Mouse (Mus musculus): ENCODE results near the gene Kirrel. TPM values are rescaled to one million over a fixed set of nuclear protein-coding genes. Genes with fewer than 3 reads are reported as not detected.

The Kirrel gene
- total and polyA plus RNA-seq, 3 experiments = not detected

DNA sequence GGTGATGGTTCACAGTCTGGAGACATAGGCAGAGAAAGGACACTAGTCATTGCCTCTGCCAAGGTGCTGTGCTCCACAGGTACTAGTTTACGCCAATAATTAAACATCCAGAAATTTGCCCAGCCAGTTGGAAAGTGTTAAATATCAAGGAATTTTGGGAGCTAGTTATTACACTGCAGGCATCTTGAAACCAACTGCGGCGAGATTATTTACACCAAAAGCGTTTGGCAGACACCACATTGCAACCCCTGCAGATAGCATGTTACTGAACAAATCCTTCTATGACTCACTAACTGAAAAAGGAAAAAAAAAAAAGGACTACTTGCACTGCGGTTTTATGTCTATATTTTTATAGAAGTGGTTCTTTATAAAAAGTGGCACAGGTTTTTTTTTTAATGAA is 47.8 kb upstream of the Kirrel start:
- dilution Hi-C loops (cut with MboI; ENCODE audit: extremely low pct_ligation_motif_present, extremely low pct_unique_long_range_greater_than_20kb, low sequenced_read_pairs) = no loop called here
- Histone ChIP-seq H3K36me3 (replicated peaks in 1 of 2; ENCODE audit: control insufficient read depth in 1 of 2, insufficient read depth in 1 of 2, low read length in 1 of 2) (no peaks in the 10 kb centered on the region), H3K27me3 (replicated peaks) (no peaks in the 10 kb centered on the region), H3K79me2 (replicated peaks; ENCODE audit: control insufficient read depth, extremely low read depth, insufficient read depth, poor library complexity, severe bottlenecking) (no peaks in the 10 kb centered on the region), H3K4me1 (ENCODE audit: control insufficient read depth in 1 of 2, insufficient read depth in 2 of 2) (peaks cover 0 to 9% of the 10 kb centered on the region in 2 experiments; a peak in 2 of 4 replicates), H3K27ac (ENCODE audit: insufficient read depth, low read depth) (no peak overlapping the region), H3K9ac (ENCODE audit: insufficient read depth, low read depth) (no peak overlapping the region), H3K4me3 (replicated peaks in 1 of 3; ENCODE audit: low read depth in 2 of 3, low read length in 2 of 3, poor library complexity in 1 of 3) (no peak overlapping the region), H3K9me3 (replicated peaks; ENCODE audit: low read length) (no peaks in the 10 kb centered on the region), H3K4me2 (ENCODE audit: insufficient read depth, low read depth, poor library complexity, severe bottlenecking) (no peak overlapping the region)
- in situ Hi-C loops (cut with MboI; ENCODE audit: low pct_ligation_motif_present, low pct_unique_long_range_greater_than_20kb, low sequenced_read_pairs) = no loop called here
- no peak for DNase-seq (ENCODE audit: extremely low read depth)
- TF ChIP-seq MYC (IDR thresholded peaks at IDR 0.05; ENCODE audit: low read depth, low read length) = no peak
- TF ChIP-seq CHD1 (IDR thresholded peaks at IDR 0.05; ENCODE audit: low read depth, low read length) = no peak
- TF ChIP-seq POLR2A (IDR thresholded peaks at IDR 0.05; ENCODE audit: low read depth, low read length) = no peak

DNA sequence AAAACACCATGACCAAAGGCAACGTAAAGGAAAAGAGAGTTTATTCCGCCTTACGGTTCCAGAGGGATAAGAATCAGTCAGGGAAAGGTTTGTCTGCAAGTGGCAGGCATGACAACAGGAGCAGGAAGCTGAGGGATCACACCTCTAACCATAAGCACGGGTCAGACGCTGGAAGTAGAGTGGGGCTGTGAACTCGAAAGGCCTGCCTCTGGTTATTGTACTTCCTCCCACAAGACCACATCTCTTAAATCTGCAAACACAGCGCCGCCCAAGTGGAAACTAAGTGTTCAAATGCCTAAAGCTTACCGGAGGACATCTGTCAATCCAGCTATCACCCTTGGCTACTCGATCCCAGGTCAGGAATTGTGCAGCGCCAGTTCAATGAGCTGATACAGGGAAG is 40.6 kb upstream of the Kirrel start:
- Histone ChIP-seq H3K9me3 (replicated peaks; ENCODE audit: low read length) (no peaks in the 10 kb centered on the region), H3K9ac (ENCODE audit: insufficient read depth, low read depth) (no peak overlapping the region), H3K4me3 (replicated peaks in 1 of 3; ENCODE audit: low read depth in 2 of 3, low read length in 2 of 3, poor library complexity in 1 of 3) (no peak overlapping the region), H3K27ac (ENCODE audit: insufficient read depth, low read depth) (no peak overlapping the region), H3K4me1 (ENCODE audit: control insufficient read depth in 1 of 2, insufficient read depth in 2 of 2) (peaks cover 9 to 19% of the 10 kb centered on the region in 2 experiments), H3K79me2 (replicated peaks; ENCODE audit: control insufficient read depth, extremely low read depth, insufficient read depth, poor library complexity, severe bottlenecking) (no peaks in the 10 kb centered on the region), H3K36me3 (replicated peaks in 1 of 2; ENCODE audit: control insufficient read depth in 1 of 2, insufficient read depth in 1 of 2, low read length in 1 of 2) (no peaks in the 10 kb centered on the region), H3K4me2 (ENCODE audit: insufficient read depth, low read depth, poor library complexity, severe bottlenecking) (no peak overlapping the region), H3K27me3 (replicated peaks) (peaks cover 4% of the 10 kb centered on the region)
- DNase-seq (ENCODE audit: extremely low read depth) = no peak
- dilution Hi-C loops (cut with MboI; ENCODE audit: extremely low pct_ligation_motif_present, extremely low pct_unique_long_range_greater_than_20kb, low sequenced_read_pairs) = no loop called here
- TF ChIP-seq TCF12 (IDR thresholded peaks at IDR 0.05; ENCODE audit: low read depth, low read length) (no peak), RAD21 (IDR thresholded peaks at IDR 0.05; ENCODE audit: low read depth, low read length) (no peak), CTCF (conservative IDR thresholded peaks at IDR 0.05 in 1 of 2, IDR thresholded peaks at IDR 0.05 in 1 of 2; ENCODE audit: low read depth in 2 of 2, low read length in 2 of 2) (no peak), BHLHE40 (IDR thresholded peaks at IDR 0.05; ENCODE audit: low read depth, low read length) (peak; percentile 40; the same call in 1 of the 2 replicates), TBP (conservative IDR thresholded peaks at IDR 0.05; ENCODE audit: low read depth, low read length) (no peak)
- in situ Hi-C loops (cut with MboI; ENCODE audit: low pct_ligation_motif_present, low pct_unique_long_range_greater_than_20kb, low sequenced_read_pairs) = no loop called here

DNA sequence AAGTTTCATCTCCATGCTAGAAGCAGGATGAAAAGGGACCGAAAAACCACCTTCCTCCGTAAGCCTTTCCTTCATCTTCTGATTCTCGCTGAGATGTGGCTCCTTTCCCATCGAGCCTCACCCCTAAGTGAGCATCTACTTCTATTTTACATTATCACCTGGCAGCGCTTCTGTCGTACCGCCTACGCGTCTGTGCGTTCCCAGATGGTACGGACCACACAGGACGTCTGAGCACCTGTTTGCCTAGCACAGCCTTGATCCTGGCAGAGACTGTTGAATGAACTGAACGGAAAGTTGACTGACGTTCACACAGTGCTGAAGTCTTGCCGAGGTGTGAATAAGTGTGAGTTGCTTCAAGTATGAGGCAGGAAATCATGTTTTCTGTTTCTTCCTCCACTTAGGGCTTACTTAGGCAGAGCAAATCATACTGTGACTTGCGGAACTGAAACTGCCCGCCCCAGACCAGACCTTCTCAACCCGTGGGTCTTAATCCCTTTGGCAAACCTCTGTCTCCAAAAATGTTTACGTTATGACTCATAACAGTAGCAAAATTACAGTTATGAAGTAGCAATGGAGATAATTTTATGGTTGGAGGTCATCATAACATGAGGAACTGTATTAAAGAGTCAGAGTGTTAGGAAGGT is 39.8 kb upstream of the Kirrel start:
- Histone ChIP-seq H3K4me2 (ENCODE audit: insufficient read depth, low read depth, poor library complexity, severe bottlenecking) (peak overlapping the region; percentile 86), H3K9me3 (replicated peaks; ENCODE audit: low read length) (no peaks in the 10 kb centered on the region), H3K79me2 (replicated peaks; ENCODE audit: control insufficient read depth, extremely low read depth, insufficient read depth, poor library complexity, severe bottlenecking) (no peaks in the 10 kb centered on the region), H3K9ac (ENCODE audit: insufficient read depth, low read depth) (no peak overlapping the region), H3K27me3 (replicated peaks) (peaks cover 4% of the 10 kb centered on the region), H3K36me3 (replicated peaks in 1 of 2; ENCODE audit: control insufficient read depth in 1 of 2, insufficient read depth in 1 of 2, low read length in 1 of 2) (no peaks in the 10 kb centered on the region), H3K4me3 (replicated peaks in 1 of 3; ENCODE audit: low read depth in 2 of 3, low read length in 2 of 3, poor library complexity in 1 of 3) (peak overlapping the region in 1 of 3 experiments; percentile 43), H3K4me1 (ENCODE audit: control insufficient read depth in 1 of 2, insufficient read depth in 2 of 2) (peaks cover 9 to 18% of the 10 kb centered on the region in 2 experiments), H3K27ac (ENCODE audit: insufficient read depth, low read depth) (peak overlapping the region; percentile 40; the same call in 1 of the 2 replicates)
- DNase-seq (ENCODE audit: extremely low read depth) = peak; percentile 80
- dilution Hi-C loops (cut with MboI; ENCODE audit: extremely low pct_ligation_motif_present, extremely low pct_unique_long_range_greater_than_20kb, low sequenced_read_pairs) (no loop called here), in situ Hi-C loops (cut with MboI; ENCODE audit: low pct_ligation_motif_present, low pct_unique_long_range_greater_than_20kb, low sequenced_read_pairs) (no loop called here)
- TF ChIP-seq KAT2A (IDR thresholded peaks at IDR 0.05; ENCODE audit: insufficient replicate concordance, low read length) (no peak), ZMIZ1 (IDR thresholded peaks at IDR 0.05; ENCODE audit: low read depth, low read length) (no peak), ELF1 (IDR thresholded peaks at IDR 0.05; ENCODE audit: low read depth, low read length) (0 out of 2 replicates have a peak, but pooled peaks have one; percentile 24), JUND (conservative IDR thresholded peaks at IDR 0.05; ENCODE audit: low read depth, low read length) (peak; percentile 96), CHD1 (IDR thresholded peaks at IDR 0.05; ENCODE audit: low read depth, low read length) (no peak), IRF4 (IDR thresholded peaks at IDR 0.05; ENCODE audit: low read depth, low read length) (peak; percentile 99), EP300 (IDR thresholded peaks at IDR 0.05; ENCODE audit: low read length) (peak; percentile 97), USF2 (conservative IDR thresholded peaks at IDR 0.05; ENCODE audit: low read depth, low read length) (no peak), TCF12 (IDR thresholded peaks at IDR 0.05; ENCODE audit: low read depth, low read length) (peak; percentile 61), NRF1 (IDR thresholded peaks at IDR 0.05; ENCODE audit: low read depth, low read length) (0 out of 2 replicates have a peak, but pooled peaks have one; percentile 10), BHLHE40 (IDR thresholded peaks at IDR 0.05; ENCODE audit: low read depth, low read length) (peak; percentile 78), ETS1 (conservative IDR thresholded peaks at IDR 0.05; ENCODE audit: low read depth, low read length) (peak; percentile 58), E2F4 (IDR thresholded peaks at IDR 0.05; ENCODE audit: insufficient replicate concordance, low read depth, low read length) (no peak), PAX5 (IDR thresholded peaks at IDR 0.05; ENCODE audit: low read length) (no peak), HCFC1 (IDR thresholded peaks at IDR 0.05; ENCODE audit: low read depth, low read length) (no peak), MYC (IDR thresholded peaks at IDR 0.05; ENCODE audit: low read depth, low read length) (0 out of 2 replicates have a peak, but pooled peaks have one; percentile 32), CTCF (conservative IDR thresholded peaks at IDR 0.05 in 1 of 2, IDR thresholded peaks at IDR 0.05 in 1 of 2; ENCODE audit: low read depth in 2 of 2, low read length in 2 of 2) (no peak), MAX (IDR thresholded peaks at IDR 0.05; ENCODE audit: low read length) (peak; percentile 62), RCOR1 (conservative IDR thresholded peaks at IDR 0.05; ENCODE audit: low read depth, low read length) (peak; percentile 95), POLR2AphosphoS2 (IDR thresholded peaks at IDR 0.05; ENCODE audit: low read depth, low read length) (no peak), MXI1 (IDR thresholded peaks at IDR 0.05; ENCODE audit: low read depth, low read length) (no peak)
